Mouse (Mus musculus): ENCODE results near the gene Abhd6. TPM values are rescaled to one million over a fixed set of nuclear protein-coding genes. Genes with fewer than 3 reads are reported as not detected.
A peak's percentile ranks its signal among the peaks of the same experiment; 100 is the strongest.

Gene Abhd6
- total and polyA plus RNA-seq, 3 experiments: not detected

GRCm38 (mm10) chr14:8056076-8056475 lies 53.4 kb downstream of the Abhd6 start:
- Histone ChIP-seq H3K79me2 (ENCODE audit: control insufficient read depth, insufficient read depth, low read length, poor library complexity) (no peaks in the 10 kb centered on the region), H3K4me3 (ENCODE audit: control insufficient read depth in 1 of 2, insufficient read depth in 1 of 2, low read depth in 2 of 2, low read length in 2 of 2) (no peak overlapping the region), H3K27ac (ENCODE audit: control insufficient read depth, low read depth, low read length) (no peak overlapping the region), H3K4me1 (ENCODE audit: control insufficient read depth in 1 of 2, insufficient read depth in 2 of 2, low read length in 2 of 2) (no peaks in the 10 kb centered on the region), H3K27me3 (ENCODE audit: control insufficient read depth in 1 of 2, insufficient read depth in 2 of 2, low read length in 2 of 2) (no peaks in the 10 kb centered on the region; a peak in 1 of 4 replicates), H3K36me3 (ENCODE audit: control insufficient read depth in 1 of 2, insufficient read depth in 2 of 2, low read length in 2 of 2) (no peaks in the 10 kb centered on the region), H3K9me3 (replicated peaks; ENCODE audit: insufficient read depth, low read length) (no peaks in the 10 kb centered on the region), H3K9ac (ENCODE audit: control insufficient read depth, low read depth, low read length, poor library complexity, severe bottlenecking) (no peak overlapping the region)
- no peak for TF ChIP-seq MYC (IDR thresholded peaks at IDR 0.05; ENCODE audit: low read depth, low read length)
- DNase-seq (ENCODE audit: low read depth, low spot score): no peak

- Histone ChIP-seq H3K9me3 (replicated peaks; ENCODE audit: insufficient read depth, low read length) (no peaks in the 10 kb centered on the region), H3K79me2 (ENCODE audit: control insufficient read depth, insufficient read depth, low read length, poor library complexity) (no peaks in the 10 kb centered on the region), H3K4me1 (ENCODE audit: control insufficient read depth in 1 of 2, insufficient read depth in 2 of 2, low read length in 2 of 2) (peaks cover 2 to 24% of the 10 kb centered on the region in 2 experiments; a peak in 3 of 4 replicates), H3K36me3 (ENCODE audit: control insufficient read depth in 1 of 2, insufficient read depth in 2 of 2, low read length in 2 of 2) (peaks cover 0 to 15% of the 10 kb centered on the region in 2 experiments; a peak in 2 of 4 replicates), H3K4me3 (ENCODE audit: control insufficient read depth in 1 of 2, insufficient read depth in 1 of 2, low read depth in 2 of 2, low read length in 2 of 2) (no peak overlapping the region), H3K27me3 (ENCODE audit: control insufficient read depth in 1 of 2, insufficient read depth in 2 of 2, low read length in 2 of 2) (no peaks in the 10 kb centered on the region), H3K9ac (ENCODE audit: control insufficient read depth, low read depth, low read length, poor library complexity, severe bottlenecking) (no peak overlapping the region), H3K27ac (ENCODE audit: control insufficient read depth, low read depth, low read length) (no peak overlapping the region)
- peak; percentile 35 for DNase-seq (ENCODE audit: low read depth, low spot score)
- TF ChIP-seq ZC3H11A (IDR thresholded peaks at IDR 0.05; ENCODE audit: low read depth, low read length) (no peak), JUND (IDR thresholded peaks at IDR 0.05; ENCODE audit: low read depth, low read length) (no peak), TCF12 (IDR thresholded peaks at IDR 0.05; ENCODE audit: low read depth, low read length) (no peak), MYB (IDR thresholded peaks at IDR 0.05; ENCODE audit: low read depth, low read length) (no peak), EP300 (IDR thresholded peaks at IDR 0.05; ENCODE audit: low read depth in 1 of 2, low read length in 2 of 2) (no peak), POLR2AphosphoS5 (IDR thresholded peaks at IDR 0.05; ENCODE audit: borderline replicate concordance, low read depth, low read length) (no peak), CHD2 (IDR thresholded peaks at IDR 0.05; ENCODE audit: low read length) (no peak), MAX (IDR thresholded peaks at IDR 0.05; ENCODE audit: low read length) (no peak), USF1 (IDR thresholded peaks at IDR 0.05; ENCODE audit: low read depth, low read length) (no peak), NELFE (IDR thresholded peaks at IDR 0.05; ENCODE audit: low read depth, low read length) (no peak), ETS1 (IDR thresholded peaks at IDR 0.05; ENCODE audit: low read depth, low read length) (no peak)
Measured at GRCm38 (mm10) chr14:8059938-8060337, 57.2 kb downstream of the Abhd6 start.

GRCm38 (mm10) chr14:8062076-8062475 lies 59.4 kb downstream of the Abhd6 start:
- H3K36me3 ChIP-seq (ENCODE audit: control insufficient read depth in 1 of 2, insufficient read depth in 2 of 2, low read length in 2 of 2): peaks cover 0 to 15% of the 10 kb centered on the region in 2 experiments; a peak in 2 of 4 replicates
- DNase-seq (ENCODE audit: low read depth, low spot score): peak; percentile 30
- H3K4me3 ChIP-seq (ENCODE audit: control insufficient read depth in 1 of 2, insufficient read depth in 1 of 2, low read depth in 2 of 2, low read length in 2 of 2): no peak overlapping the region
- H3K4me1 ChIP-seq (ENCODE audit: control insufficient read depth in 1 of 2, insufficient read depth in 2 of 2, low read length in 2 of 2): peaks cover 2 to 24% of the 10 kb centered on the region in 2 experiments; a peak in 3 of 4 replicates
- H3K9ac ChIP-seq (ENCODE audit: control insufficient read depth, low read depth, low read length, poor library complexity, severe bottlenecking): no peak overlapping the region
- H3K27me3 ChIP-seq (ENCODE audit: control insufficient read depth in 1 of 2, insufficient read depth in 2 of 2, low read length in 2 of 2): no peaks in the 10 kb centered on the region
- H3K79me2 ChIP-seq (ENCODE audit: control insufficient read depth, insufficient read depth, low read length, poor library complexity): no peaks in the 10 kb centered on the region
- H3K27ac ChIP-seq (ENCODE audit: control insufficient read depth, low read depth, low read length): no peak overlapping the region
- TF ChIP-seq UBTF (IDR thresholded peaks at IDR 0.05; ENCODE audit: borderline replicate concordance, insufficient read depth, low read depth, low read length) (no peak), USF1 (IDR thresholded peaks at IDR 0.05; ENCODE audit: low read depth, low read length) (peak; percentile 72)
- no peaks in the 10 kb centered on the region for H3K9me3 ChIP-seq (replicated peaks; ENCODE audit: insufficient read depth, low read length)
